ENCODE assay signal across 15 mouse cellular contexts in the genomic region with DNA sequence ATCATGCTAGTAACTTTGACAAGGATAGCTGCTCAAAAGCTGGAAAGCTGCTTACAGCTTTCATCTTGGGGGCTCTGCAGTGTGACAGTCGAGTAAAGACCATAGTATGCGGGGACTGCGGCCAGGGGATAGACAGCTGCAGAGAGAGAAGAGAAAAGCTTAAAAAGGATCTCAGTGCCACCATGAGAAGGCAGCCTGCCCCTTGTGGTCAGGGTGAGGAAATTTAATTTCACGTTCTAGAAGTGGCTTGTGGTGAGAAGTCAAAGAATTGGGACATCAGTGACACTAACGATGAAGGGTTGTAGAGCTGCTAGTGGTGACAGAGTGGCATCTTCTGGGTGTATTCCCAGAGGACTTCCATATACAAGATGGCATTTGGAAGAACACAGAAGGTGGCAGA.
DNase-seq lines count a peak whose midpoint lies in the region; ATAC-seq and TF ChIP-seq lines count a peak whose summit lies in the region.
"Had no signal": no experiment of that assay in that cellular context is flagged by ENCODE, and none has a peak within 500 bp of the region (broad histone marks: within the 10 kb centered on the region; RNA-seq: fewer than 3 reads in every experiment).

No protein-coding gene starts in this region.

- no peaks in the 10 kb centered on the region for H3K9me3 ChIP-seq in forebrain, postnatal 0 days (ENCODE audit: low read length)
- no peaks in the 10 kb centered on the region for H3K9me3 ChIP-seq in forebrain, embryonic 15.5 days
- H3K9me3 ChIP-seq in kidney, embryonic 16.5 days (ENCODE audit: low read length) = no peaks in the 10 kb centered on the region
- H3K9me3 ChIP-seq: hindbrain, embryonic 10.5 days had no signal

- no peak overlapping the region for H3K27ac ChIP-seq in forebrain, postnatal 0 days (ENCODE audit: low read depth, low read length)
- no peak overlapping the region for H3K27ac ChIP-seq in forebrain, embryonic 15.5 days (replicated peaks)
- no peak overlapping the region for H3K27ac ChIP-seq in left cerebral cortex, adult 2 months
- H3K27ac ChIP-seq in kidney, embryonic 16.5 days (ENCODE audit: low read length) = no peak overlapping the region
- H3K27ac ChIP-seq: hindbrain, embryonic 10.5 days; macrophage had no signal

- 65% methylated on average over 5 of the region's 5 CpGs for WGBS in forebrain, postnatal 0 days
- 64% methylated on average over 5 of the region's 5 CpGs for WGBS in forebrain, embryonic 15.5 days
- WGBS in kidney, embryonic 16.5 days = 72% methylated on average over 5 of the region's 5 CpGs

- intact Hi-C loops in left cerebral cortex, adult 2 months (cut with DNase I) = no loop called here
- intact Hi-C loops in left cerebral cortex, postnatal 10 days (cut with DNase I) = no loop called here

- no peak overlapping the region for H3K9ac ChIP-seq in forebrain, postnatal 0 days
- no peak overlapping the region for H3K9ac ChIP-seq in forebrain, embryonic 15.5 days (replicated peaks)
- no peak overlapping the region for H3K9ac ChIP-seq in kidney, embryonic 16.5 days (replicated peaks; ENCODE audit: low read length)

- H3K4me2 ChIP-seq in forebrain, postnatal 0 days (ENCODE audit: low read depth) = no peak overlapping the region; the same call in 1 of the 2 replicates
- H3K4me2 ChIP-seq in forebrain, embryonic 15.5 days (replicated peaks) = no peak overlapping the region
- no peak overlapping the region for H3K4me2 ChIP-seq in kidney, embryonic 16.5 days (replicated peaks; ENCODE audit: low read depth, low read length)

- H3K36me3 ChIP-seq in forebrain, postnatal 0 days (ENCODE audit: insufficient read depth) = no peaks in the 10 kb centered on the region
- no peaks in the 10 kb centered on the region for H3K36me3 ChIP-seq in forebrain, embryonic 15.5 days
- no peaks in the 10 kb centered on the region for H3K36me3 ChIP-seq in kidney, embryonic 16.5 days (ENCODE audit: insufficient read depth, low read length)
- H3K36me3 ChIP-seq: hindbrain, embryonic 10.5 days had no signal

- no peak overlapping the region for H3K4me3 ChIP-seq in forebrain, postnatal 0 days (ENCODE audit: low read depth, low read length)
- H3K4me3 ChIP-seq in forebrain, embryonic 15.5 days = no peak overlapping the region
- no peak overlapping the region for H3K4me3 ChIP-seq in left cerebral cortex, adult 2 months
- no peak overlapping the region for H3K4me3 ChIP-seq in kidney, embryonic 16.5 days (ENCODE audit: low read length)

- DNase-seq in forebrain, postnatal 0 days = no peak
- DNase-seq in left cerebral cortex, adult 2 months (ENCODE audit: extremely low spot score in 1 of 2, low spot score in 2 of 2) = no peak
- no peak for DNase-seq in left cerebral cortex, postnatal 10 days (ENCODE audit: extremely low spot score in 1 of 2, low spot score in 2 of 2)
- peak; percentile 11 for DNase-seq in 416B (ENCODE audit: low read depth)
- DNase-seq in R1 (ENCODE audit: low read depth, low spot score) = peak; percentile 51
- DNase-seq: cerebellum, adult 8-10 months; kidney, postnatal 4 days; spleen, adult 18-20 months had no signal

- no peaks in the 10 kb centered on the region for H3K4me1 ChIP-seq in forebrain, postnatal 0 days (ENCODE audit: insufficient read depth)
- H3K4me1 ChIP-seq in forebrain, embryonic 15.5 days = peaks cover 16% of the 10 kb centered on the region; the same call in 1 of the 2 replicates
- H3K4me1 ChIP-seq in kidney, embryonic 16.5 days (ENCODE audit: insufficient read depth, low read length) = no peaks in the 10 kb centered on the region

- no peak; the same call in 1 of the 2 replicates for ATAC-seq in forebrain, postnatal 0 days
- ATAC-seq in forebrain, embryonic 15.5 days (replicated peaks) = no peak
- ATAC-seq in megakaryocyte, adult 5-6 weeks (ENCODE audit: poor library complexity, severe bottlenecking) = no peak
- no peak for ATAC-seq in kidney, embryonic 16.5 days (ENCODE audit: low FRiP score, low TSS enrichment)
- ATAC-seq: intestine, embryonic 16.5 days; midbrain, embryonic 16.5 days had no signal

- no peaks in the 10 kb centered on the region for H3K27me3 ChIP-seq in forebrain, postnatal 0 days (ENCODE audit: insufficient read depth, low read length)
- H3K27me3 ChIP-seq in forebrain, embryonic 15.5 days = no peaks in the 10 kb centered on the region
- H3K27me3 ChIP-seq in kidney, embryonic 16.5 days (ENCODE audit: insufficient read depth, low read length) = no peaks in the 10 kb centered on the region

- peak; percentile 54 for TF ChIP-seq CTCF in forebrain, postnatal 0 days (IDR thresholded peaks at IDR 0.05; ENCODE audit: low read depth)
- TF ChIP-seq CTCF in left cerebral cortex, adult 2 months (IDR thresholded peaks at IDR 0.05) = peak; percentile 56

Comparison
In these comparisons a context has a peak if more than half of its experiments do, and no peak if none do; other contexts are left out.
1. DNase-seq: peak in 416B (single experiment) and R1 (single experiment); none in forebrain, postnatal 0 days (single experiment), left cerebral cortex, adult 2 months (0 of 2) and left cerebral cortex, postnatal 10 days (0 of 2).